Mouse (Mus musculus): ENCODE measurements around the gene Etnk2. TPM values are rescaled to one million over a fixed set of nuclear protein-coding genes. Genes with fewer than 3 reads are reported as not detected.

The Etnk2 gene
- total RNA-seq (2023) = not detected in 2 replicates

GRCm38 (mm10) chr1:133363276-133364021 lies at the start of gene Etnk2:
TSS of gene Etnk2 (plus strand) at chr1:133363572.

DNA sequence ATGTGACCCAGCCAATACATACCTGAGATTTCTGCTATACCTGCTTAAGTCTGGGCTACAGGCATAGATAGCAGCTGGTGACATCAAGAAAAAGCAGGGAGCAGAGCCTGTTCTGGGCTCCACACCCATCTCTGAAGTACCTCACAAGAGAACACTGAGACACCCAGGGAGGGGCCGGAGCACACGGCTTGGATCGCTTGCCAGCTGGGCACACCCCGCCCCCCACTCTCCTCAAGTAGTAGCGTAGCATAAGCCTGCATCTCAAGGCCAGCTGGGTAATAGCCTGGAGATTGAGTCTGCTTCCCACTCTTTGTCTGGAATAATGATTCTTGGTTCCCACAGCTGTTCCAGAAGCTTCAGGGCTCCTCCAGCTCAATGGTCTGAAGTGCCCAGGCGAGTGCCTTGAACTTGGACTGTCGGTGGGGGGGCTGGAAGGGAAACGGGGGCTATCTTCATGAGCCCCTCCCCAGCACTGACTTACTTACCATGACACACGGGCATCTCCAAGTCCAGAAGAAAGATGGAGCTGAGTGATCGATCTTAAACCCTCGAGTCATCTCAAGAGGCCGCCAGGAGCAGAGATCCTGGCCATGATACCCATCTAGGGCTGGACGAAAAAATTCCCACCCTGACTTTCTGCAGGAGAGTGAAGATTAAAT lies 42.0 kb upstream of the Etnk2 start, which contains the start of gene Kiss1:
Gene Kiss1, plus strand, starts transcription at position 609 of the 659 bp plus-strand sequence.

GRCm38 (mm10) chr1:133350210-133350609 lies 13.2 kb upstream of the Etnk2 start, which contains the start of gene Ren1:
TSS of gene Ren1 (plus strand) at chr1:133350510.

GRCm38 (mm10) chr1:133423543-133424480 lies 60.4 kb downstream of the Etnk2 start, which contains the start of gene Sox13:
TSS of gene Sox13 (minus strand) at chr1:133424377.

Other genes starting within 250 kb of the Etnk2 start
- gene Ppp1r15b, start 232.4 kb upstream of the Etnk2 start, total RNA-seq (2023) = 176 and 204 TPM in 2 replicates
- 2.2 and 7.4 TPM in 2 replicates for gene Plekha6, start 199.4 kb upstream of the Etnk2 start, total RNA-seq (2023)
- gene Golt1a, start 53.8 kb upstream of the Etnk2 start, total RNA-seq (2023) = not detected in 2 replicates
- gene Kiss1, start 41.7 kb upstream of the Etnk2 start, total RNA-seq (2023) = not detected in 2 replicates
- gene Ren1, start 13.1 kb upstream of the Etnk2 start, total RNA-seq (2023) = not detected in 2 replicates
- 5.9 and 7.7 TPM in 2 replicates for gene Sox13, start 60.8 kb downstream of the Etnk2 start, total RNA-seq (2023)
- 79.3 and 87.6 TPM in 2 replicates for gene Snrpe, start 246.7 kb downstream of the Etnk2 start, total RNA-seq (2023)